Mouse (Mus musculus) MEL (cell line): ENCODE measurements around the gene Dapl1. TPM values are rescaled to one million over a fixed set of nuclear protein-coding genes. Genes with fewer than 3 reads are reported as not detected.

Experiments
- DNase-seq: peaks from one replicate; pipeline ENCODE4 v3.0.0; 2011; ENCODE audit warnings: low read depth, low spot score
- H3K27ac ChIP-seq: 2 replicates; pipeline ENCODE4 v1.5.1; 2012; ENCODE audit warnings: low read depth, mild to moderate bottlenecking, control low read depth, low read length, moderate library complexity; ENCODE audit not compliant: control insufficient read depth
- H3K27me3 ChIP-seq, 2 experiments: fragments of 150-350 bp in 1 of 2; sonication (generic) in 1 of 2; 2 replicates each; pipeline ENCODE4 v1.6.1; 2012; ENCODE audit warnings: low read length in 2 of 2, mild to moderate bottlenecking in 2 of 2, improper control_type of control experiment in 1 of 2, moderate library complexity in 1 of 2; ENCODE audit not compliant: insufficient read depth in 2 of 2, control insufficient read depth in 1 of 2
- H3K36me3 ChIP-seq, 2 experiments: 2 replicates each; pipeline ENCODE4 v1.6.1; 2012 to 2014; ENCODE audit warnings: low read length in 2 of 2, improper control_type of control experiment in 1 of 2, inconsistent platforms in 1 of 2, mild to moderate bottlenecking in 1 of 2; ENCODE audit not compliant: insufficient read depth in 2 of 2, control insufficient read depth in 1 of 2
- H3K4me1 ChIP-seq, 2 experiments: fragments of 150-350 bp in 1 of 2; sonication (generic) in 1 of 2; 2 replicates each; pipeline ENCODE4 v1.6.1; 2012; ENCODE audit warnings: low read length in 2 of 2, improper control_type of control experiment in 1 of 2, mild to moderate bottlenecking in 1 of 2; ENCODE audit not compliant: insufficient read depth in 2 of 2, control insufficient read depth in 1 of 2
- H3K4me3 ChIP-seq, 2 experiments: fragments of 150-350 bp in 1 of 2; sonication (generic) in 1 of 2; 2 replicates each; pipeline ENCODE4 v1.5.1; 2012; ENCODE audit warnings: low read depth in 2 of 2, low read length in 2 of 2, mild to moderate bottlenecking in 2 of 2, moderate library complexity in 2 of 2, control low read depth in 1 of 2, improper control_type of control experiment in 1 of 2; ENCODE audit not compliant: control insufficient read depth in 1 of 2, insufficient read depth in 1 of 2
- H3K79me2 ChIP-seq: 2 replicates; pipeline ENCODE4 v1.6.1; 2012; ENCODE audit warnings: mild to moderate bottlenecking, low read length, moderate library complexity; ENCODE audit not compliant: control insufficient read depth, poor library complexity, insufficient read depth
- H3K9ac ChIP-seq: 2 replicates; pipeline ENCODE4 v1.6.1; 2012; ENCODE audit warnings: low read depth, mild to moderate bottlenecking, control low read depth, low read length, moderate library complexity; ENCODE audit not compliant: control insufficient read depth, poor library complexity, severe bottlenecking
- H3K9me3 ChIP-seq: fragments of 150-350 bp; sonication (generic); replicated peaks from 2 replicates; pipeline ENCODE4 v1.6.1; 2012; ENCODE audit warnings: mild to moderate bottlenecking, low read length, improper control_type of control experiment, moderate library complexity; ENCODE audit not compliant: insufficient read depth
- GABPA ChIP-seq: IDR thresholded peaks from 2 replicates; pipeline ENCODE4 v1.6.1; 2012; ENCODE audit warnings: low read depth, mild to moderate bottlenecking, inconsistent platforms, low read length, improper control_type of control experiment, moderate library complexity
- KAT2A ChIP-seq: conservative IDR thresholded peaks from 2 replicates; pipeline ENCODE4 v1.6.1; 2012; ENCODE audit warnings: low read depth, low read length, improper control_type of control experiment, inconsistent platforms
- MAFK ChIP-seq: IDR thresholded peaks from 2 replicates; pipeline ENCODE4 v1.6.1; 2011; ENCODE audit warnings: low read depth, mild to moderate bottlenecking, low read length, improper control_type of control experiment, borderline replicate concordance
- MAZ ChIP-seq: IDR thresholded peaks from 2 replicates; pipeline ENCODE4 v1.6.1; 2012; ENCODE audit warnings: low read depth, mild to moderate bottlenecking, inconsistent platforms, low read length, improper control_type of control experiment
- MEF2A ChIP-seq: IDR thresholded peaks from 2 replicates; pipeline ENCODE4 v1.6.1; 2014; ENCODE audit warnings: low read depth, mild to moderate bottlenecking, inconsistent platforms, low read length, improper control_type of control experiment; ENCODE audit not compliant: poor library complexity, insufficient replicate concordance, severe bottlenecking; ENCODE audit errors: extremely low read depth
- MYB ChIP-seq: IDR thresholded peaks from 2 replicates; pipeline ENCODE4 v1.6.1; 2011; ENCODE audit warnings: mild to moderate bottlenecking, low read depth, low read length, improper control_type of control experiment
- NRF1 ChIP-seq: IDR thresholded peaks from 2 replicates; pipeline ENCODE4 v1.6.1; 2014; ENCODE audit warnings: low read depth, mild to moderate bottlenecking, inconsistent platforms, low read length, improper control_type of control experiment, moderate library complexity; ENCODE audit not compliant: poor library complexity, insufficient read depth, severe bottlenecking
- POLR2A ChIP-seq, 2 experiments: IDR thresholded peaks; 2 replicates each; pipeline ENCODE4 v1.6.1; 2011 to 2012; ENCODE audit warnings: low read length in 2 of 2, mild to moderate bottlenecking in 2 of 2, control low read depth in 1 of 2, improper control_type of control experiment in 1 of 2, low read depth in 1 of 2, moderate library complexity in 1 of 2; ENCODE audit not compliant: control insufficient read depth in 1 of 2, insufficient read depth in 1 of 2, poor library complexity in 1 of 2
- POLR2AphosphoS2 ChIP-seq: IDR thresholded peaks from 2 replicates; pipeline ENCODE4 v1.6.1; 2011; ENCODE audit warnings: low read length, improper control_type of control experiment
- POLR2AphosphoS5 ChIP-seq: IDR thresholded peaks from 2 replicates; pipeline ENCODE4 v1.6.1; 2012; ENCODE audit warnings: low read depth, borderline replicate concordance, mild to moderate bottlenecking, inconsistent platforms, low read length, moderate library complexity, mixed read lengths
- USF1 ChIP-seq: IDR thresholded peaks from 2 replicates; pipeline ENCODE4 v1.6.1; 2014; ENCODE audit warnings: low read depth, mild to moderate bottlenecking, inconsistent platforms, low read length, improper control_type of control experiment, moderate library complexity
- USF2 ChIP-seq, 2 experiments: IDR thresholded peaks; 2 replicates each; pipeline ENCODE4 v1.6.1; 2011 to 2012; ENCODE audit warnings: improper control_type of control experiment in 2 of 2, low read length in 2 of 2, borderline replicate concordance in 1 of 2, inconsistent platforms in 1 of 2, low read depth in 1 of 2, mild to moderate bottlenecking in 1 of 2; ENCODE audit not compliant: insufficient read depth in 1 of 2
- ZC3H11A ChIP-seq: IDR thresholded peaks from 2 replicates; pipeline ENCODE4 v1.6.1; 2012; ENCODE audit warnings: low read depth, mild to moderate bottlenecking, inconsistent platforms, low read length, improper control_type of control experiment
- polyA plus RNA-seq, 2 experiments: library from polyadenylated mRNA; stranded (reverse) in 1 of 2; unstranded in 1 of 2; fragments of >175 nt in 1 of 2; fragments of >200 nt in 1 of 2; gene quantifications; 2 replicates each; pipeline versions ENCODE4 v1.2.1 to v1.2.4; 2012; ENCODE audit warnings: low replicate concordance in 2 of 2, low read depth in 1 of 2; ENCODE audit not compliant: insufficient read length in 2 of 2, insufficient read depth in 1 of 2, missing spikeins in 1 of 2
- total RNA-seq: library from RNA; depleted of rRNA; stranded (reverse); fragments of 300-350 nt; gene quantifications from 2 replicates; pipeline ENCODE4 v1.2.3, GENCODE M21; 2012; rRNA removed

The Dapl1 gene
- total and polyA plus RNA-seq, 3 experiments = not detected

DNA sequence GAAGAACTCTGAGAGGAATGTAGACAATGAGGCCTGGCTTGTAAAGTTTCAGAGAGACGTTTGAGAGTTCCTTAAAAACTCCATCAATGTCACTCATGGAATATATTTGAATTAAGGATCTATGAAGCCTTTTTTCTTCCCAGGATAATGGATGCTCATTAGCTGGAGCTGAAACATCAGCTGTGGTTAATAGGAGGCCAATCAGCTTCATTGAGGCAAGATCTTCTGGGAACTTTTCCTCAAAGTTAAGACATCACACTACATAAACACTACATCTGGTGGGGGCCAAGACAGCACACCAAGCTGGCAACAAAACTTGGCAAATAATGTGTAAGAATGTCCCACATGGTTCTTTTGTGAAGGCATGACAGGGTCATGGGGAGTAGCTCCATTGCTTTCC lies 68.3 kb downstream of the Dapl1 start:
- Histone ChIP-seq H3K27ac (no peak overlapping the region), H3K9ac (no peak overlapping the region), H3K27me3 (no peaks in the 10 kb centered on the region), H3K79me2 (no peaks in the 10 kb centered on the region), H3K9me3 (no peaks in the 10 kb centered on the region), H3K4me3 (no peak overlapping the region), H3K4me1 (no peaks in the 10 kb centered on the region), H3K36me3 (no peaks in the 10 kb centered on the region)
- no peak for DNase-seq
- no peak for TF ChIP-seq MAZ
- no peak for TF ChIP-seq USF1
- no peak for TF ChIP-seq ZC3H11A
- no peak for TF ChIP-seq KAT2A
- TF ChIP-seq USF2 (IDR thresholded peaks at IDR 0.05; ENCODE audit: borderline replicate concordance in 1 of 2, insufficient read depth in 1 of 2, low read depth in 1 of 2, low read length in 2 of 2) = no peak
- TF ChIP-seq GABPA = no peak
- no peak for TF ChIP-seq NRF1

DNA sequence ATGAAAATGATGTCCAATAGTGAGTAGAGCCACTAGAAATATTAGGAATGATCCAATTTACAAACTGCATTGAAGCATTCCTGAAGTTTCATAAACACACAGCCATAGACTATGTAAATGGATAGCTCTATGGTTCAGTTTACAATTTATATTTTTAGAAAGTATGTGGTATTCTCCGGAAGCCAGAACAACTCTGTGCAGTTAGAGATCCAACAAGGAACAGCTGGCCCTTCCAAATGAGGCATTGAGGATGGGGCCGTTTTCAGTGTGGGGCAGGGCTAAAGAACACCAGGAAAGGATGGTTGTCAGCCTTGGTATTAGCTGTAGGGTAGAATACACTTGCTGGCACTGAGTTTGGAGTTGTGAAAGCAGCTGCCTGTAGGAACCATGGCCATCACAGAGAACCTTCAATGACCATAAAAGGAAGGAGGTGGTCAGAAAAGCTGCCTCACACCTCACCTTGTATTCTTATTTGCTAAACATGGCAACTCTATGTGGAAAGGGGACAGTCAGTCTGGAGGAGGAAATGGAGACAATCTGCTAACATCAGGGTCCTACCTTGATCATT lies 70.0 kb downstream of the Dapl1 start:
- no peak for DNase-seq
- no peaks in the 10 kb centered on the region for H3K36me3 ChIP-seq
- H3K9me3 ChIP-seq = no peaks in the 10 kb centered on the region
- no peak overlapping the region for H3K9ac ChIP-seq
- TF ChIP-seq POLR2A (IDR thresholded peaks at IDR 0.05; ENCODE audit: control insufficient read depth in 1 of 2, insufficient read depth in 1 of 2, low read depth in 1 of 2, low read length in 2 of 2, poor library complexity in 1 of 2) = no peak
- no peak for TF ChIP-seq NRF1
- TF ChIP-seq MEF2A = no peak
- no peak for TF ChIP-seq POLR2AphosphoS5
- TF ChIP-seq MAFK = no peak
- TF ChIP-seq MYB = no peak
- TF ChIP-seq POLR2AphosphoS2 = no peak
- TF ChIP-seq MAZ = no peak
- H3K4me3 ChIP-seq = no peak overlapping the region
- H3K27me3 ChIP-seq = no peaks in the 10 kb centered on the region
- no peak overlapping the region for H3K27ac ChIP-seq
- no peaks in the 10 kb centered on the region for H3K79me2 ChIP-seq
- no peaks in the 10 kb centered on the region for H3K4me1 ChIP-seq

Other genes with a start within 250 kb of the Dapl1 start
- gene Tanc1, start 127.4 kb downstream of the Dapl1 start, total RNA-seq = 0.39 and 0.54 TPM in 2 replicates
- under 1 TPM in 1 of 2 experiments, not detected in 1; 0.78 TPM for gene Tanc1, start 127.4 kb downstream of the Dapl1 start, polyA plus RNA-seq